Mouse (Mus musculus) hindbrain, embryonic 14.5 days (tissue): ENCODE data around the gene Traf1. TPM values are rescaled to one million over a fixed set of nuclear protein-coding genes. Genes with fewer than 3 reads are reported as not detected.

Experiments
- ATAC-seq: fragments of 200-750 bp; cut with Nextera tagmentation; 2 replicates; pipeline ENCODE4 v1.8.0; 2017; ENCODE audit warnings: moderate number of reproducible peaks, mild to moderate bottlenecking, moderate TSS enrichment, moderate library complexity; ENCODE audit not compliant: low FRiP score
- DNase-seq: peaks from one replicate; pipeline ENCODE4 v3.0.0-alpha.2; 2015; ENCODE audit warnings: low spot score
- H3K27ac ChIP-seq: fragments of 300-500 bp; sonication (generic); 2 replicates; pipeline ENCODE4 v1.5.1; 2014; ENCODE audit warnings: mild to moderate bottlenecking, moderate library complexity
- H3K27me3 ChIP-seq: fragments of 300-500 bp; sonication (generic); 2 replicates; pipeline ENCODE4 v1.6.1; 2014; ENCODE audit warnings: mild to moderate bottlenecking, low read length, mixed read lengths; ENCODE audit not compliant: control insufficient read depth, insufficient read depth
- H3K36me3 ChIP-seq: fragments of 300-500 bp; sonication (generic); replicated peaks from 2 replicates; pipeline ENCODE4 v1.6.1; 2014; ENCODE audit not compliant: control insufficient read depth, insufficient read depth
- H3K4me1 ChIP-seq: fragments of 300-500 bp; sonication (generic); replicated peaks from 2 replicates; pipeline ENCODE4 v1.6.1; 2014; ENCODE audit warnings: antibody characterized with exemption, low read length, mixed read lengths; ENCODE audit not compliant: control insufficient read depth, insufficient read depth
- H3K4me2 ChIP-seq: fragments of 300-500 bp; sonication (generic); replicated peaks from 2 replicates; pipeline ENCODE4 v1.6.1; 2014; ENCODE audit warnings: mild to moderate bottlenecking, moderate library complexity
- H3K4me3 ChIP-seq: fragments of 300-500 bp; sonication (generic); replicated peaks from 2 replicates; pipeline ENCODE4 v1.5.1; 2014; ENCODE audit warnings: mild to moderate bottlenecking, low read length
- H3K9ac ChIP-seq: fragments of 300-500 bp; sonication (generic); 2 replicates; pipeline ENCODE4 v1.6.1; 2014
- H3K9me3 ChIP-seq: fragments of 300-500 bp; sonication (generic); 2 replicates; pipeline ENCODE4 v1.6.1; 2016; ENCODE audit warnings: low read length; ENCODE audit not compliant: control insufficient read depth
- WGBS: fragments of 180-500 bp; shearing (Covaris S2); extraction: QIAGEN DNeasy Blood & Tissue Kit; methylation state at CpG from one replicate; pipeline ENCODE4 v1.1.7; 2014; 5-methylcytosine and 5-hydroxymethylcytosine counted together
- polyA plus RNA-seq: library from polyadenylated mRNA; unstranded; fragments of >200 nt; fragmentation: Nextera tagmentation; extraction: Ambion mirVana; gene quantifications from 2 replicates; pipeline ENCODE4 v1.2.1, GENCODE M21; 2014

The Traf1 gene
- polyA plus RNA-seq, 1 experiment from 2014 or later: 2.0 TPM

GRCm38 (mm10) chr2:34911871-34912270 lies 49.7 kb downstream of the Traf1 start:
- no peak overlapping the region for H3K4me3 ChIP-seq
- H3K36me3 ChIP-seq: no peaks in the 10 kb centered on the region
- ATAC-seq (no peak), DNase-seq (no peak)
- peaks cover 21% of the 10 kb centered on the region for H3K27me3 ChIP-seq
- H3K9me3 ChIP-seq: no peaks in the 10 kb centered on the region
- no peak overlapping the region for H3K9ac ChIP-seq
- H3K4me2 ChIP-seq: no peak overlapping the region
- 91% methylated on average over 5 of the region's 5 CpGs for WGBS
- H3K4me1 ChIP-seq: 0 out of 2 replicates have a peak, but pooled peaks cover 6% of the 10 kb centered on the region
- H3K27ac ChIP-seq: no peak overlapping the region

GRCm38 (mm10) chr2:34909719-34910118 lies 51.9 kb downstream of the Traf1 start:
- WGBS: 94% methylated on average over 4 of the region's 4 CpGs
- ATAC-seq: no peak
- Histone ChIP-seq H3K4me1 (0 out of 2 replicates have a peak, but pooled peaks cover 6% of the 10 kb centered on the region), H3K4me3 (no peak overlapping the region), H3K4me2 (no peak overlapping the region), H3K9ac (no peak overlapping the region), H3K9me3 (no peaks in the 10 kb centered on the region), H3K27ac (no peak overlapping the region), H3K36me3 (no peaks in the 10 kb centered on the region), H3K27me3 (peaks cover 21% of the 10 kb centered on the region)
- no peak for DNase-seq

- H3K27me3 ChIP-seq: 0 out of 2 replicates have a peak, but pooled peaks cover 6% of the 10 kb centered on the region
- H3K4me2 ChIP-seq: no peak overlapping the region
- H3K36me3 ChIP-seq: no peaks in the 10 kb centered on the region
- DNase-seq: no peak
- H3K4me3 ChIP-seq: no peak overlapping the region
- H3K27ac ChIP-seq: no peak overlapping the region
- no peak for ATAC-seq
- no peak overlapping the region for H3K9ac ChIP-seq
- no peaks in the 10 kb centered on the region for H3K9me3 ChIP-seq
- 41% methylated on average over 12 of the region's 12 CpGs for WGBS
- no peaks in the 10 kb centered on the region for H3K4me1 ChIP-seq
Measured at GRCm38 (mm10) chr2:34906861-34907604, 54.5 kb downstream of the Traf1 start.

- Histone ChIP-seq H3K36me3 (no peaks in the 10 kb centered on the region), H3K9ac (no peak overlapping the region), H3K4me3 (no peak overlapping the region), H3K27me3 (no peaks in the 10 kb centered on the region), H3K9me3 (no peaks in the 10 kb centered on the region), H3K4me2 (no peak overlapping the region), H3K27ac (no peak overlapping the region), H3K4me1 (no peaks in the 10 kb centered on the region)
- 70% methylated on average over 6 of the region's 6 CpGs for WGBS
- DNase-seq: no peak
- ATAC-seq: no peak
Measured at GRCm38 (mm10) chr2:34906426-34906825, 55.1 kb downstream of the Traf1 start.

GRCm38 (mm10) chr2:34904849-34905542 lies 56.6 kb downstream of the Traf1 start:
- WGBS: under 1% methylated on average over 34 of the region's 34 CpGs
- no peaks in the 10 kb centered on the region for H3K27me3 ChIP-seq
- peak overlapping the region; percentile 31 for H3K4me3 ChIP-seq
- H3K36me3 ChIP-seq: no peaks in the 10 kb centered on the region
- no peaks in the 10 kb centered on the region for H3K4me1 ChIP-seq
- H3K9ac ChIP-seq: peak overlapping the region; percentile 54
- DNase-seq (peak; percentile 96), ATAC-seq (peak; percentile 98)
- H3K4me2 ChIP-seq: peak overlapping the region; percentile 66
- peak overlapping the region; percentile 86 for H3K27ac ChIP-seq
- no peaks in the 10 kb centered on the region for H3K9me3 ChIP-seq

- no peak for DNase-seq
- 81% methylated on average over 4 of the region's 4 CpGs for WGBS
- ATAC-seq: no peak
- no peaks in the 10 kb centered on the region for H3K9me3 ChIP-seq
- H3K4me2 ChIP-seq: peak overlapping the region; percentile 66
- peak overlapping the region; percentile 86; the same call in 1 of the 2 replicates for H3K27ac ChIP-seq
- H3K9ac ChIP-seq: peak overlapping the region; percentile 54; the same call in 1 of the 2 replicates
- no peaks in the 10 kb centered on the region for H3K4me1 ChIP-seq
- no peak overlapping the region for H3K4me3 ChIP-seq
- H3K27me3 ChIP-seq: no peaks in the 10 kb centered on the region
- no peaks in the 10 kb centered on the region for H3K36me3 ChIP-seq
Measured at GRCm38 (mm10) chr2:34903652-34904405, 57.7 kb downstream of the Traf1 start.

- ATAC-seq (no peak), DNase-seq (no peak)
- Histone ChIP-seq H3K4me2 (no peak overlapping the region), H3K9me3 (no peaks in the 10 kb centered on the region), H3K4me1 (no peaks in the 10 kb centered on the region), H3K36me3 (no peaks in the 10 kb centered on the region), H3K27me3 (no peaks in the 10 kb centered on the region), H3K27ac (no peak overlapping the region), H3K4me3 (no peak overlapping the region), H3K9ac (no peak overlapping the region)
- WGBS: 94% methylated on average over 7 of the region's 7 CpGs
Measured at GRCm38 (mm10) chr2:34903191-34903590, 58.4 kb downstream of the Traf1 start.

- Histone ChIP-seq H3K36me3 (no peaks in the 10 kb centered on the region), H3K9me3 (no peaks in the 10 kb centered on the region), H3K4me2 (no peak overlapping the region), H3K9ac (no peak overlapping the region), H3K27ac (no peak overlapping the region), H3K4me3 (no peak overlapping the region), H3K27me3 (no peaks in the 10 kb centered on the region), H3K4me1 (no peaks in the 10 kb centered on the region)
- DNase-seq (no peak), ATAC-seq (no peak)
- 91% methylated on average over 6 of the region's 6 CpGs for WGBS
Measured at GRCm38 (mm10) chr2:34902731-34903130, 58.8 kb downstream of the Traf1 start.

- Histone ChIP-seq H3K27ac (no peak overlapping the region), H3K9me3 (no peaks in the 10 kb centered on the region), H3K27me3 (no peaks in the 10 kb centered on the region), H3K4me2 (no peak overlapping the region), H3K4me3 (no peak overlapping the region), H3K9ac (no peak overlapping the region), H3K4me1 (no peaks in the 10 kb centered on the region), H3K36me3 (no peaks in the 10 kb centered on the region)
- ATAC-seq (no peak), DNase-seq (no peak)
- 78% methylated on average over 4 of the region's 4 CpGs for WGBS
Measured at GRCm38 (mm10) chr2:34901726-34902125, 59.8 kb downstream of the Traf1 start.
